Mouse (Mus musculus): Measurements from ENCODE around the gene St3gal6. TPM values are rescaled to one million over a fixed set of nuclear protein-coding genes. Genes with fewer than 3 reads are reported as not detected.

The St3gal6 gene
- total and polyA plus RNA-seq, 3 experiments, result 4.0 to 8.9 TPM; not detected in 1

GRCm38 (mm10) chr16:58523044-58523859 lies 791 bp downstream of the St3gal6 start:
- Histone ChIP-seq H3K9me3 (replicated peaks; ENCODE audit: insufficient read depth, low read length) (no peaks in the 10 kb centered on the region), H3K27ac (ENCODE audit: control insufficient read depth, low read depth, low read length) (no peak overlapping the region), H3K36me3 (ENCODE audit: control insufficient read depth in 1 of 2, insufficient read depth in 2 of 2, low read length in 2 of 2) (peaks cover 0 to 10% of the 10 kb centered on the region in 2 experiments; a peak in 2 of 4 replicates), H3K9ac (ENCODE audit: control insufficient read depth, low read depth, low read length, poor library complexity, severe bottlenecking) (peak overlapping the region; percentile 13), H3K79me2 (ENCODE audit: control insufficient read depth, insufficient read depth, low read length, poor library complexity) (no peaks in the 10 kb centered on the region), H3K4me1 (ENCODE audit: control insufficient read depth in 1 of 2, insufficient read depth in 2 of 2, low read length in 2 of 2) (peaks cover 3 to 9% of the 10 kb centered on the region in 2 experiments; a peak in 3 of 4 replicates), H3K27me3 (ENCODE audit: control insufficient read depth in 1 of 2, insufficient read depth in 2 of 2, low read length in 2 of 2) (peaks cover 0 to 12% of the 10 kb centered on the region in 2 experiments; a peak in 2 of 4 replicates), H3K4me3 (ENCODE audit: control insufficient read depth in 1 of 2, insufficient read depth in 1 of 2, low read depth in 2 of 2, low read length in 2 of 2) (peak overlapping the region; percentile 36 to 38)
- no peak for TF ChIP-seq TAL1 (IDR thresholded peaks at IDR 0.05; ENCODE audit: low read length)
- no peak for TF ChIP-seq POLR2AphosphoS2 (IDR thresholded peaks at IDR 0.05; ENCODE audit: low read length)
- TF ChIP-seq ETS1 (IDR thresholded peaks at IDR 0.05; ENCODE audit: low read depth, low read length), result no peak
- no peak for TF ChIP-seq MAX (IDR thresholded peaks at IDR 0.05; ENCODE audit: low read length)
- TF ChIP-seq KAT2A (conservative IDR thresholded peaks at IDR 0.05; ENCODE audit: low read depth, low read length), result no peak
- TF ChIP-seq USF1 (IDR thresholded peaks at IDR 0.05; ENCODE audit: low read depth, low read length), result no peak
- no peak for TF ChIP-seq CTCF (IDR thresholded peaks at IDR 0.05 in 2 of 3, conservative IDR thresholded peaks at IDR 0.05 in 1 of 3; ENCODE audit: control insufficient read depth in 1 of 3, insufficient read depth in 1 of 3, low read depth in 2 of 3, low read length in 3 of 3, poor library complexity in 1 of 3, severe bottlenecking in 1 of 3)
- no peak for TF ChIP-seq MAFK (IDR thresholded peaks at IDR 0.05; ENCODE audit: borderline replicate concordance, low read depth, low read length)
- TF ChIP-seq RAD21 (IDR thresholded peaks at IDR 0.05; ENCODE audit: low read depth, low read length), result no peak
- no peak for TF ChIP-seq USF2 (IDR thresholded peaks at IDR 0.05; ENCODE audit: borderline replicate concordance in 1 of 2, insufficient read depth in 1 of 2, low read depth in 1 of 2, low read length in 2 of 2)
- no peak for TF ChIP-seq ZMIZ1 (IDR thresholded peaks at IDR 0.05; ENCODE audit: low read depth, low read length)
- DNase-seq (ENCODE audit: low read depth, low spot score), result peak; percentile 29

GRCm38 (mm10) chr16:58522677-58523043 lies 1.4 kb downstream of the St3gal6 start:
- Histone ChIP-seq H3K9ac (ENCODE audit: control insufficient read depth, low read depth, low read length, poor library complexity, severe bottlenecking) (peak overlapping the region; percentile 13), H3K4me1 (ENCODE audit: control insufficient read depth in 1 of 2, insufficient read depth in 2 of 2, low read length in 2 of 2) (peaks cover 3 to 7% of the 10 kb centered on the region in 2 experiments; a peak in 3 of 4 replicates), H3K27ac (ENCODE audit: control insufficient read depth, low read depth, low read length) (no peak overlapping the region), H3K79me2 (ENCODE audit: control insufficient read depth, insufficient read depth, low read length, poor library complexity) (no peaks in the 10 kb centered on the region), H3K9me3 (replicated peaks; ENCODE audit: insufficient read depth, low read length) (no peaks in the 10 kb centered on the region), H3K36me3 (ENCODE audit: control insufficient read depth in 1 of 2, insufficient read depth in 2 of 2, low read length in 2 of 2) (peaks cover 0 to 10% of the 10 kb centered on the region in 2 experiments; a peak in 2 of 4 replicates), H3K4me3 (ENCODE audit: control insufficient read depth in 1 of 2, insufficient read depth in 1 of 2, low read depth in 2 of 2, low read length in 2 of 2) (peak overlapping the region in 1 of 2 experiments; percentile 38; a peak in 2 of 4 replicates), H3K27me3 (ENCODE audit: control insufficient read depth in 1 of 2, insufficient read depth in 2 of 2, low read length in 2 of 2) (peaks cover 0 to 12% of the 10 kb centered on the region in 2 experiments; a peak in 2 of 4 replicates)
- TF ChIP-seq CTCF (IDR thresholded peaks at IDR 0.05 in 2 of 3, conservative IDR thresholded peaks at IDR 0.05 in 1 of 3; ENCODE audit: control insufficient read depth in 1 of 3, insufficient read depth in 1 of 3, low read depth in 2 of 3, low read length in 3 of 3, poor library complexity in 1 of 3, severe bottlenecking in 1 of 3) (no peak), TAL1 (IDR thresholded peaks at IDR 0.05; ENCODE audit: low read length) (no peak), MAZ (IDR thresholded peaks at IDR 0.05; ENCODE audit: low read depth, low read length) (no peak), TCF12 (IDR thresholded peaks at IDR 0.05; ENCODE audit: low read depth, low read length) (no peak), GATA1 (IDR thresholded peaks at IDR 0.05; ENCODE audit: low read depth, low read length) (no peak)
- no peak for DNase-seq (ENCODE audit: low read depth, low spot score)

Measured in MEL (cell line).